Mouse (Mus musculus): Measurements from ENCODE around the gene Ppif. TPM values are rescaled to one million over a fixed set of nuclear protein-coding genes. Genes with fewer than 3 reads are reported as not detected.
A peak's percentile ranks its signal among the peaks of the same experiment; 100 is the strongest.

Gene Ppif
- polyA plus RNA-seq, 1 experiment = 32.4 TPM

DNA sequence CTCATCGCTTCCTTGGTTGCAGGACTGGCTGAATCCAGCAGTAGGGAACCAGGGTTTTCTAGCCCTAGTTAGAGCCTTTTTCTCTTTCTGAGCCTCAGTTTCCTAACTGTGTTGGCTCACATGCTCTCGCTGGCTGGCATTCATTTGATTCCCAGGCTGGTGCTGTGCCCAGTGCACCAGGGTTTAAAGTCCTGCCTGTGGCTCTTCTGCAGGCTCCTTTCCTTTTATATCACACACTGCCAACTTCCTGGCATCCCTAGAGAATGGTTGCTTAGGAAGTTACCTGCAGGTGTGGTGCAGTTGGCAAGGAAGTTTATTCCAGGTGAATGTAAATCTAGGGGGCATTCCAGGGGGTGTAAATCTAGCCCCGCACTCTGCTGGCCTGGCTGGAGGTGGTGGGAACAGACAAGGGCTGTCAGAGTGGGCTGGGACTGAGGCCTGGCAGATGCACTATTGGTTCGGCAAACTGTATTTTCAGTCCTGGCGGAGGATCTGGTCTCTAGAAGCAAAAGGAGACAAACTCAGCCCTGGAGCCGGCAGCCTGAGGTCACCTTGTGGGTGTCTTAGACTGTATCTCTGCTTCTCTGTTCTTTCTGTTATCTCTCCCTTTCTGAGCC, 575 bp upstream of the Ppif start:
- no peak for DNase-seq
- H3K4me3 ChIP-seq (replicated peaks; ENCODE audit: extremely low read depth, low read depth, low read length) = no peak overlapping the region

DNA sequence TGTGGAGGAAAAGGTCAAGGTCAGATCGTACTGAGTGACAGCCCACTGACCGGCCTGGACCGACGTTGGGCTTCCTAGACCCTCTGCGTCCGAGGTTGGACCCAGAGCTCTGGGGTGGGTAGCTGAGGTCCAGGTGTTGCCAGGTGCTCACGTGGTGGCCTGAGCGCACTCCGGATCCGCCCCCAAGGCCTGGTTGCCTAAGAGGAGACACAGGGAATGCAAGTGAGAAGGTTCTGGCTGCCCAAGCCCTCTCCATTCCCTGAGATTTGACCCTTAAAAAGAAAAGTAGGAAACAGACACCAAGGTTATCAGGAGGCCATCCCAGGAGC, 579 bp downstream of the Ppif start:
- Histone ChIP-seq H3K4me1 (ENCODE audit: control insufficient read depth, insufficient read depth, low read length) (peaks cover 11% of the 10 kb centered on the region), H3K4me3 (replicated peaks; ENCODE audit: extremely low read depth, low read depth, low read length) (peak overlapping the region; percentile 71)
- TF ChIP-seq CTCF (IDR thresholded peaks at IDR 0.05; ENCODE audit: insufficient read depth, low read length) (no peak), POLR2A (IDR thresholded peaks at IDR 0.05; ENCODE audit: borderline replicate concordance, extremely low read depth, low read depth, low read length) (no peak)
- WGBS = 2% methylated on average over 10 of the region's 10 CpGs
- DNase-seq = no peak

More for the DNA sequence above, 575 bp upstream of the Ppif start:
- H3K4me1 ChIP-seq (ENCODE audit: control insufficient read depth, insufficient read depth, low read length) = peaks cover 11% of the 10 kb centered on the region
- TF ChIP-seq CTCF (IDR thresholded peaks at IDR 0.05; ENCODE audit: insufficient read depth, low read length) (no peak), POLR2A (IDR thresholded peaks at IDR 0.05; ENCODE audit: borderline replicate concordance, extremely low read depth, low read depth, low read length) (no peak)
- WGBS = 44% methylated on average over 6 of the region's 6 CpGs

DNA sequence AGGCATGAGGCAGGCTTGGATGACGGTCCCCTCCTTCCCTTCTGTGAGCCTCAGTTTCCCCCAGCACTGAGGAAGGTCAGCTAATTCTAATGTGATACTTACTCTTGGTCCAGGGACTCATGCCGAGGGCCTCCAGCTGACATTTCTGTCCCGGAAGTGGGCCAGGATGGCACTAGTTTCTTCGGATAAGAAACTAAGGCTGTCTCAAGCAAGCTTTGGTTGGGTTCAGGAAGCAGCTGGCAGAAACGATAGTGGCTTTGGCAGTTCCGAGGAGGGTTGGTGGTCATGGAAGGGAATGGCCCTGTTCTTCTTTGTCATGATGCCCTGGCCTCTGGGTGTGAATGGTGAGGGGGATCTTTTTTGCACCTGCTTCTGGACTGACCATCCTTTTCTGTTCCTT, 1.1 kb downstream of the Ppif start:
- WGBS = 27% methylated on average over 6 of the region's 6 CpGs
- TF ChIP-seq CTCF (IDR thresholded peaks at IDR 0.05; ENCODE audit: insufficient read depth, low read length) = no peak
- TF ChIP-seq POLR2A (IDR thresholded peaks at IDR 0.05; ENCODE audit: borderline replicate concordance, extremely low read depth, low read depth, low read length) = no peak
- no peak overlapping the region for H3K4me3 ChIP-seq (replicated peaks; ENCODE audit: extremely low read depth, low read depth, low read length)
- peaks cover 11% of the 10 kb centered on the region for H3K4me1 ChIP-seq (ENCODE audit: control insufficient read depth, insufficient read depth, low read length)
- DNase-seq = no peak

DNA sequence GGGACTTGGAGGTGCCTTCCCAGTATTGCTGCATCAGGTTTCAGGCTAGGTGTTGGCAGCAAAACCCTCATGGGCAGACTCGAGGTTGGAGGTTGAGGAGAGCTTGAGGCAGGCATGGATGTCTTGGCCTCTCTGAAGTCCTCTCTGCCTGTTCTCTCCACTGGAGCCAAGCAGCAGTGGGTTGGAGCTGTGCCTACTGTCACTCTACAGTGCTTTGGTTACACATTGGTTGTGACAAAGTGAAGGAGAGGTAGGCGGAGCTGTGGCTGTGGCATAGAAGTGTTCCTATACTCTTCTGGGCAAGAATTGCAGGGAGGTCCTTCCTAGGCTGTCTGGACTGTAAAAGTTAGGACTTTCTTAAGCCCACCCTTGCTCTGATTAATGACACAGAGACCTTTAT, 2.4 kb downstream of the Ppif start:
- Histone ChIP-seq H3K4me3 (replicated peaks; ENCODE audit: extremely low read depth, low read depth, low read length) (no peak overlapping the region), H3K4me1 (ENCODE audit: control insufficient read depth, insufficient read depth, low read length) (peaks cover 11% of the 10 kb centered on the region)
- TF ChIP-seq POLR2A (IDR thresholded peaks at IDR 0.05; ENCODE audit: borderline replicate concordance, extremely low read depth, low read depth, low read length) (no peak), CTCF (IDR thresholded peaks at IDR 0.05; ENCODE audit: insufficient read depth, low read length) (no peak)
- WGBS = 54% methylated on average over 2 of the region's 2 CpGs
- DNase-seq = no peak

DNA sequence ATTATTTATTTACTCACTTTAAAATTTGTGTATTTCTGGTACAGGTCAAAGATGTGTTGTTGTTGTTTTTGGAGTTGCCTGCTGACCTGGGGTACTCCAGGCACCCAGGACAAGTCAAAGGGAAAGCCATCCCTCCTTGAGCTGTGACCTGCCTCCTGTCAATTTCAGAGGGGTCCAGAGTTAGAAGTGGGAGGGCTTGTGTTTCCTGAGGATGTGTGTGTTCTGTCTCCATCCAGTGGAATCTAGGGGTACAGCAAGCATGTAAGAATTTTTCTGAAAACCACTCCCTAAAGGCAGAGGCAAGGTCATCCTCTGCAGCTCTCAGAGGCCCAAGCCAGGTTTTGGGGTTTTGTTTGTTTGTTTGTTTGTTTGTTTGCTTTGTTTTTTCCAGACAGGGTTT, 8.0 kb downstream of the Ppif start:
- no peak for DNase-seq
- Histone ChIP-seq H3K4me1 (ENCODE audit: control insufficient read depth, insufficient read depth, low read length) (no peaks in the 10 kb centered on the region), H3K4me3 (replicated peaks; ENCODE audit: extremely low read depth, low read depth, low read length) (no peak overlapping the region)
- TF ChIP-seq CTCF (IDR thresholded peaks at IDR 0.05; ENCODE audit: insufficient read depth, low read length) (0 out of 2 replicates have a peak, but pooled peaks have one; percentile 7), POLR2A (IDR thresholded peaks at IDR 0.05; ENCODE audit: borderline replicate concordance, extremely low read depth, low read depth, low read length) (no peak)

DNA sequence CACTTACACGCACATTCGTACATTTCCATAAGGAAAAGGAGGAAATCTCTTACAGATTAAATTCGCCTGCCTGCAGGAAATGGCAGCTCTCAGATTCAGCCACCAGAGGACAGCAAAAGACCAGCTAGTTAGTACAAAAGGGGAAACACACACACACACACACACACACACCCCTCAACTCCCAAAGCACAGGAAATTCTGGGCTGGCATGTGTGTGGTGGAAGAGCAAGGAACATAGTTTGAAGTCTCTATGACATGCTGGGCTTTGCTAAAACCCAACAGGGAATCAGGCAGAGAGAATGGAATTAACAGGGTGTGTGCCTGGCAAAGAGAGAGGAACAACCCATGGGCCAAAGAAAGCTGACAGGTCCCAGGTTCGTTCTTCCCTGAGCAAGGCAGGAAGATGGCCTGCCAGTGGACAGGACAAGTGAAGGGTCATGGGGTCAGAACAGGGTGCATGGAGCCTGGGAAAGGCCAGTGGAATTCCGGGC, 13.8 kb downstream of the Ppif start:
- peaks cover 16% of the 10 kb centered on the region for H3K4me1 ChIP-seq (ENCODE audit: control insufficient read depth, insufficient read depth, low read length)
- TF ChIP-seq CTCF (IDR thresholded peaks at IDR 0.05; ENCODE audit: insufficient read depth, low read length) = peak; percentile 62
- TF ChIP-seq POLR2A (IDR thresholded peaks at IDR 0.05; ENCODE audit: borderline replicate concordance, extremely low read depth, low read depth, low read length) = no peak
- no peak for DNase-seq
- no peak overlapping the region for H3K4me3 ChIP-seq (replicated peaks; ENCODE audit: extremely low read depth, low read depth, low read length)
- 32% methylated on average over 5 of the region's 5 CpGs for WGBS

DNA sequence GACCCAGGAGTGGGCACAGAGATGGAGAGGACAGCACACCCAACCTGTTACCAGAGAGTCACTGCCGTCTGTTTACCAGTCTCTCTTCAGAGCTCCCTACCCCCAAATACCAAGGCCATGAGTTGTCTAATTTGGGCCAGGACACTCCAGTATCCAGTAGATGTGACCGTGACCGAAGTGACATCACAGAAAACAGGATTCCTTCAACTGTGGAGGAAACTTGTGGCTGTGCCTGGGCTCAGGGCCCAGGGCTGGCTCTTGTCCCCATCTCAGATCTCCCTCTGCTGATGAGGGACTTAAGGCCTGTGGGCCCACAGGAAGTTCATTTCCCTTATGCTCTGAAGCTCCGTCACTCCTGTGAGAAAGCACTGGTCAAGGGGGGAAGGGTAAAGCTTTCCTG, 14.5 kb downstream of the Ppif start:
- WGBS = 37% methylated on average over 4 of the region's 4 CpGs
- no peak for DNase-seq
- TF ChIP-seq POLR2A (IDR thresholded peaks at IDR 0.05; ENCODE audit: borderline replicate concordance, extremely low read depth, low read depth, low read length) (no peak), CTCF (IDR thresholded peaks at IDR 0.05; ENCODE audit: insufficient read depth, low read length) (no peak)
- Histone ChIP-seq H3K4me1 (ENCODE audit: control insufficient read depth, insufficient read depth, low read length) (peaks cover 16% of the 10 kb centered on the region), H3K4me3 (replicated peaks; ENCODE audit: extremely low read depth, low read depth, low read length) (no peak overlapping the region)

DNA sequence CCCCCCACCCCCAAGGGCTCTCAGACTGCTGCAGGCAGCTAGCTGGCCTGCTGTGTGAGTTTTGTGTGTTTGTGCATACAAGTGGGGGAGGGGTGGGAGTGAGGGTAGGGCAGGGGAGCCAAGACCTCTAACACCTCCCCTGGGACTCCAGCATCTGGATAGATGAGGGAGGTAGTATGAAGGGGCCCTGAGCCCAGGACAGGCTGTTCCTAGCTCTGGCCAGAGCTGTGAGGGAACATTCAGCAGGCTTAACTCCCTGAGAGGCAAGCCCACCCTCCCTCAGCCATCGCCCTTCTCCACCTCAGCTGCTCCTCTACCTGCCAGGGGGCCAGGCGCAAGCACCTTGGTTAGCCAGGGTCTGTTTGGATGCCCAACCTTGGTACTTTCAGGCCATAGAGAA, 15.0 kb downstream of the Ppif start:
- no peak for DNase-seq
- H3K4me1 ChIP-seq (ENCODE audit: control insufficient read depth, insufficient read depth, low read length) = peaks cover 16% of the 10 kb centered on the region
- TF ChIP-seq CTCF (IDR thresholded peaks at IDR 0.05; ENCODE audit: insufficient read depth, low read length) = no peak
- no peak for TF ChIP-seq POLR2A (IDR thresholded peaks at IDR 0.05; ENCODE audit: borderline replicate concordance, extremely low read depth, low read depth, low read length)
- H3K4me3 ChIP-seq (replicated peaks; ENCODE audit: extremely low read depth, low read depth, low read length) = no peak overlapping the region
- WGBS = 76% methylated on average over 2 of the region's 2 CpGs

DNA sequence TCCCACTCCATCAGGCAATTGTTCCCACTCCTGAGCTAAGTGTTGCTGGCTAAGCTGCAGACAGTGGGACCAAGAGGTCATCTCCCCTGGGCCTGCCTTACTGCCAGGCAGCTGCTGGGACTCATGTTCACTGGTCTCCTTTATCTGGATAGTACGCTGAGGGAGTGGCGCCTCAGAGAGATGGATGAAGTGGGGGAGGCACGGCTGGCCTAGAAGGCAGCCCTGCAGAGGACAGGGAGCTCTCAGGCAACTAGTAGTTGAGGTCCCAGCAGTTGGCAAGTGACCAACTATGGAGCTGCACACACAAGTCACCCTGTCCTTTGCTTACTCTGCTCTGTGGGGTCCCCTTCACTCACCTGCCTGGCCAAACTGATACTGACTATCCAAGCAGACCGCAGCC, 16.1 kb downstream of the Ppif start:
- TF ChIP-seq CTCF (IDR thresholded peaks at IDR 0.05; ENCODE audit: insufficient read depth, low read length) = no peak
- TF ChIP-seq POLR2A (IDR thresholded peaks at IDR 0.05; ENCODE audit: borderline replicate concordance, extremely low read depth, low read depth, low read length) = no peak
- H3K4me3 ChIP-seq (replicated peaks; ENCODE audit: extremely low read depth, low read depth, low read length) = no peak overlapping the region
- 58% methylated on average over 4 of the region's 4 CpGs for WGBS
- no peak for DNase-seq
- H3K4me1 ChIP-seq (ENCODE audit: control insufficient read depth, insufficient read depth, low read length) = peaks cover 16% of the 10 kb centered on the region

DNA sequence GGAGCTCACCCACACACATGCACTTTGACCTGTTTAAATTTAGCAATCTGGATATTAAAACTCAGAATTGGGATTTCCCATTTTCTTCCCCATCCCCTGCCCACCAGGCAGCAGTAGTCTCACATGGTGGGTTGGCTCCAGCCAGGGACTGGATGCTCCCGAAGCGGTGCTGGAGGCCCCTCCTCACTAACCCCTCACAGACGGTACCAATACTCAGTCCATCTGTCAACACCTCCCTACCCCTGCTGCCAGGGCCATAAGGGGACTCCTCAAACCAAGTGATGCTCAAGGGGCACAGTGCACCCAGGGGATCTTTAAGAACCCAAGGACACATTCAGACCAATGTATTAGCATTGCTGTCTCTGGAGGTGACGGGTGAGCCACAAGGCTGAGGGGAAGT, 16.7 kb downstream of the Ppif start:
- peaks cover 16% of the 10 kb centered on the region for H3K4me1 ChIP-seq (ENCODE audit: control insufficient read depth, insufficient read depth, low read length)
- 60% methylated on average over 4 of the region's 4 CpGs for WGBS
- no peak overlapping the region for H3K4me3 ChIP-seq (replicated peaks; ENCODE audit: extremely low read depth, low read depth, low read length)
- TF ChIP-seq CTCF (IDR thresholded peaks at IDR 0.05; ENCODE audit: insufficient read depth, low read length) = no peak
- no peak for TF ChIP-seq POLR2A (IDR thresholded peaks at IDR 0.05; ENCODE audit: borderline replicate concordance, extremely low read depth, low read depth, low read length)
- DNase-seq = no peak
